Mouse (Mus musculus) kidney, postnatal 0 days (tissue): ENCODE measurements around the gene Foxo3. TPM values are rescaled to one million over a fixed set of nuclear protein-coding genes. Genes with fewer than 3 reads are reported as not detected.
A peak's percentile ranks its signal among the peaks of the same experiment; 100 is the strongest.

Experiments
- ATAC-seq: fragments of 200-750 bp; cut with Nextera tagmentation; replicated peaks from 2 replicates; pipeline ENCODE4 v1.8.0; 2017; ENCODE audit warnings: low read depth, moderate number of reproducible peaks, moderate TSS enrichment, moderate library complexity; ENCODE audit not compliant: low FRiP score
- DNase-seq: peaks from one replicate; pipeline ENCODE4 v3.0.0-alpha.2; 2016; ENCODE audit warnings: low spot score
- H3K27ac ChIP-seq: fragments of 300-500 bp; sonication (generic); 2 replicates; pipeline ENCODE4 v1.5.1; 2014; ENCODE audit warnings: mild to moderate bottlenecking
- H3K27me3 ChIP-seq: fragments of 300-500 bp; sonication (generic); 2 replicates; pipeline ENCODE4 v1.6.1; 2014; ENCODE audit warnings: low read length, mixed read lengths; ENCODE audit not compliant: insufficient read depth
- H3K36me3 ChIP-seq: fragments of 300-500 bp; sonication (generic); 2 replicates; pipeline ENCODE4 v1.6.1; 2014; ENCODE audit warnings: low read length, mixed read lengths; ENCODE audit not compliant: insufficient read depth
- H3K4me1 ChIP-seq: fragments of 300-500 bp; sonication (generic); replicated peaks from 2 replicates; pipeline ENCODE4 v1.6.1; 2014; ENCODE audit warnings: antibody characterized with exemption, low read length, mixed read lengths; ENCODE audit not compliant: insufficient read depth
- H3K4me2 ChIP-seq: fragments of 300-500 bp; sonication (generic); 2 replicates; pipeline ENCODE4 v1.6.1; 2014; ENCODE audit warnings: mild to moderate bottlenecking, low read length, moderate library complexity, mixed read lengths
- H3K4me3 ChIP-seq: fragments of 300-500 bp; sonication (generic); replicated peaks from 2 replicates; pipeline ENCODE4 v1.5.1; 2014; ENCODE audit warnings: low read depth, low read length
- H3K9ac ChIP-seq: fragments of 300-500 bp; sonication (generic); 2 replicates; pipeline ENCODE4 v1.6.1; 2014; ENCODE audit warnings: low read depth, low read length
- H3K9me3 ChIP-seq: fragments of 300-500 bp; sonication (generic); replicated peaks from 2 replicates; pipeline ENCODE4 v1.6.1; 2016; ENCODE audit warnings: low read length, inconsistent platforms, mixed read lengths
- CTCF ChIP-seq: IDR thresholded peaks from 2 replicates; pipeline ENCODE4 v1.5.1; 2016; ENCODE audit warnings: antibody characterized with exemption, low read depth, mild to moderate bottlenecking, moderate library complexity
- WGBS: fragments of 180-500 bp; shearing (Covaris S2); extraction: QIAGEN DNeasy Blood & Tissue Kit; methylation state at CpG from one replicate; pipeline ENCODE4 v1.1.7; 2014; 5-methylcytosine and 5-hydroxymethylcytosine counted together
- polyA plus RNA-seq: library from polyadenylated mRNA; unstranded; fragments of >200 nt; fragmentation: Nextera tagmentation; extraction: Ambion mirVana; gene quantifications from 2 replicates; pipeline ENCODE4 v1.2.1, GENCODE M21; 2015

Foxo3 gene
- polyA plus RNA-seq, 1 experiment from 2014 or later = 9.7 TPM

DNA sequence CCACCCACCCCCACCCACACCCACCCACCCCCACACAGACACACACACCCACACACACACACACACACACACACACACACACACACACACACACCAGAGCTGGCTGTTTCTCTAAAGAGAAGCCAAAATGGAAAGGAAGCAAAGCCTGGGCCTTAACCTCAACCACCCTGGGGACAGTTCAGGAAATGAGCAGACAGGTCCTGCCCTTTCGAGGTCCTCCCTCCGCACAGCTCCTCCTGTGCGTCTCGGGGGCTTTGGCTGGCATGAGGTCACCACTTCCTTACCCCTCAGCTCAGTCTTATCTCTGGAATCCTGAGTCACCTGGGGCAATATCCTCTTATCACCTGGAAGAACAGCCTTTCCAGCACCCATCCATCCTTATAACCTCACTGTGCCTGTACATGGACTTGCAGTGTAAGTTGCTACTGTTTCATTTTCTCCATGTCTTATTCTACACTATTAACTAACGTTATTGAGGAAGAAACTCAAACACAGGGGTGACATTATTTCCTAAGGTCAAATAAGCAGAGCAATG, 56.1 kb downstream of the Foxo3 start:
- no peaks in the 10 kb centered on the region for H3K36me3 ChIP-seq
- no peak for ATAC-seq
- no peak for TF ChIP-seq CTCF
- no peak overlapping the region for H3K9ac ChIP-seq
- WGBS = 34% methylated on average over 5 of the region's 5 CpGs
- H3K27me3 ChIP-seq = no peaks in the 10 kb centered on the region
- H3K4me2 ChIP-seq = no peak overlapping the region
- H3K4me1 ChIP-seq = 0 out of 2 replicates have a peak, but pooled peaks cover 3% of the 10 kb centered on the region
- no peak overlapping the region for H3K4me3 ChIP-seq
- H3K9me3 ChIP-seq = no peaks in the 10 kb centered on the region
- DNase-seq = no peak
- H3K27ac ChIP-seq = no peak overlapping the region

DNA sequence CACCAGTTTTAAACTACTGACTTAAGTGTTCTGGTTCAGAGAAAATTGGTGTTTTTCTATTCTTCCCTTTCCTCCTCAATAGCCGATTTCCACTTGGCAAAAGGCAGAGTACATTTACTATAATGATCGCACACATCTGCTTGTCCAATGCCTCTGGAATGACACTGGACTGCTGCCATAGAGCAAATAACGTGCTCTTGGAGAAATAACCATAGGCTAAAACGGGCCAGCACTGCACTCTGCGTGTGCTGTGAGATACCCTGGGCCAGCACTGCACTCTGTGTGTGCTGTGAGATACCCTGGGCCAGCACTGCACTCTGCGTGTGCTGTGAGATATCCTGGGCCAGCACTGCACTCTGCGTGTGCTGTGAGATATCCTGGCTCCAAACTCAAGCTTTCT, 65.1 kb downstream of the Foxo3 start:
- 64% methylated on average over 7 of the region's 7 CpGs for WGBS
- TF ChIP-seq CTCF = no peak
- Histone ChIP-seq H3K27me3 (no peaks in the 10 kb centered on the region), H3K36me3 (no peaks in the 10 kb centered on the region), H3K4me3 (no peak overlapping the region), H3K9ac (no peak overlapping the region), H3K4me1 (peaks cover 10% of the 10 kb centered on the region; the same call in 1 of the 2 replicates), H3K9me3 (no peaks in the 10 kb centered on the region), H3K4me2 (no peak overlapping the region), H3K27ac (no peak overlapping the region)
- DNase-seq (peak; percentile 81), ATAC-seq (no peak)

DNA sequence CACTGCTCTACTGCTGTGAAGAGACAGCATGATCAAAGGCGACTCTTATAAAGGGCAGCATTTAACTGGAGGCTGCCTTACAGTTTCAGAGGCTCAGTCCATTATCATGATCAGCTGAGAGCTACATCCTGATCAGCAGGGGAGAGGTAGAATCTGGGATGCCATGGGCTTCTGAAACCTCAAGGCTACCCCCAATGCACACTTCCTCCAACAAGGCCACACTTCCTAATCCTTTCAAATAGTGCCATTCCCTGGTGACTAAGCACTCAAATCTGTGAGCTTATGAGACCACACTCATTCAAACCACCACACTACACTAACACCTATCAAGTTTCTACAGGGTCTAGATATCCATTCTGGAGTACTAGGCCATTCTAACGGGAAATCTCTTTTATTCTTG, 65.9 kb downstream of the Foxo3 start:
- H3K4me2 ChIP-seq = no peak overlapping the region
- DNase-seq (no peak), ATAC-seq (no peak)
- TF ChIP-seq CTCF = no peak
- WGBS = 57% methylated on average over 2 of the region's 2 CpGs
- no peak overlapping the region for H3K9ac ChIP-seq
- no peak overlapping the region for H3K27ac ChIP-seq
- H3K4me3 ChIP-seq = no peak overlapping the region
- no peaks in the 10 kb centered on the region for H3K27me3 ChIP-seq
- no peaks in the 10 kb centered on the region for H3K36me3 ChIP-seq
- H3K9me3 ChIP-seq = no peaks in the 10 kb centered on the region
- H3K4me1 ChIP-seq = peaks cover 10% of the 10 kb centered on the region; the same call in 1 of the 2 replicates

DNA sequence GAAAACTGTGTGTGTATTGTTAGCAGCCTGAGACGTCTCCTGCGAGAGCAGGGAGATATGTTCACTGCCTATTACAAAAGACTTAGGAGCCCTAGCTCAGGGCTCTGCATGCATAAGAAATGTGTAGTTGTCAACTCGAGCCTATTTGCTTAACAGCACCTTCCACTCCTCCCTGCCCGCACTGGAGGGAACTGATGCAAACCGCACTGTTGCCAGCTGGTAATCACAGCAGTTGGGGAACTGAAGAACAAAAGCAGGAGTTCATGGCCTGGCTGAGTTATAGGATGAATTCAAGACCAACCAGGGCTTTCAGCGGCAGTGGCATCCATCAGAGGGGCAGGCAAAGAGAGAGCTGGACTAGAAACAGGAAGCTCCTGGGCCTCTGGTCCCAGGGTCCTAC, 66.7 kb downstream of the Foxo3 start:
- Histone ChIP-seq H3K27ac (no peak overlapping the region), H3K27me3 (no peaks in the 10 kb centered on the region), H3K4me2 (no peak overlapping the region), H3K36me3 (no peaks in the 10 kb centered on the region), H3K9me3 (no peaks in the 10 kb centered on the region), H3K4me3 (no peak overlapping the region), H3K9ac (no peak overlapping the region), H3K4me1 (peaks cover 15% of the 10 kb centered on the region)
- no peak for TF ChIP-seq CTCF
- 72% methylated on average over 6 of the region's 6 CpGs for WGBS
- ATAC-seq (no peak), DNase-seq (no peak)

DNA sequence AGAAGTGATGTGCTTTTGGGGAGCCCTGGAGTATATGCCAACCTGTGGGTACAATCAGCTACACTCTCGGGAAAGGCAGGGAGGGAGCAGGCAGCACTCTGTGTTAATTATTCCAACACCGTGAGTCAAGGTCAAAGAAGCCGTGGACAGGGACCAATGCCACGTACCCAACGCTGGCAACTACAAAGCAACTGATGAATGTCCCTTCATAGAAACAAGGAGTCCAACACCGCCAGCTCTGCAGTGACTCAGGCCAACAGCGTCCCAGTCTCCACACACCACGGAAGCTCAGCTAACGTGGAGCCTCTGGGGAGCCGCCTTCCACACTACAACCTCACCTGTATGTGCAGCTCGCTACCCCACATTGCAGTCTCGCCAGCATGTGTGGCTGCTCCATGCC, 68.9 kb downstream of the Foxo3 start:
- no peak overlapping the region for H3K27ac ChIP-seq
- WGBS = 94% methylated on average over 12 of the region's 12 CpGs
- H3K9ac ChIP-seq = no peak overlapping the region
- H3K4me1 ChIP-seq = peaks cover 24% of the 10 kb centered on the region
- no peak overlapping the region for H3K4me2 ChIP-seq
- no peaks in the 10 kb centered on the region for H3K36me3 ChIP-seq
- ATAC-seq (no peak), DNase-seq (no peak)
- no peaks in the 10 kb centered on the region for H3K27me3 ChIP-seq
- no peaks in the 10 kb centered on the region for H3K9me3 ChIP-seq
- no peak overlapping the region for H3K4me3 ChIP-seq
- no peak for TF ChIP-seq CTCF

DNA sequence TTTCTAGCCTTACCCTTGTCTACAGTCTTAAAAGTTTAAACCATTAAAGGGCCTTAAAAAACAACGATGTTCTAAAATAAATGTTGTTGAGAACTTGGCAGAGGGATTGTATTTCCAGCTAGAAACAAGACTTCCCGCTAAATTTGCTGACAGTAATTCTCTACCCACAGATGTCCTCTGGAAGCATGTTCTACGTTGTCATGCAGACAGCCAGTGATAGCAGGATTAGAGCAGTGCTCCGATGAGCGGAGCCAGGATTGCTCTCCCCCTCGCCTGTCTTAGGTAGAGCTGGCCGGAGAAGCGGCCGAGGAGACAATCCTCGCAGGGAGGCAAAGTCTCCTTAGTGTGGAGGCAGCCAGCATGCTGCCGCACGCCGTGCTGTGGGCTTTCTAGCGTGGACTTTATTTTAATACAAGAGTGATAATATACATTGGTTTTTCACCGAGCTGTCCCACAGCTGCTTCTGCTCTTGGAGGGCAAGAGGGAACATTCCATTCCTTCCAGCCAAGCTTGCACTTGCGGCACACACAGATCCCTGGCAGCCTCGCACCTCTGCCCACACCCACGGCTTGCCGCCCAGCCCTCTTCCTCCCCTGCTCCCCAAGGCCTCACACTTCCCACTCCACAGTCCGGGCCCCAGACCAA, 71.7 kb downstream of the Foxo3 start:
- H3K27me3 ChIP-seq = no peaks in the 10 kb centered on the region
- H3K9ac ChIP-seq = no peak overlapping the region
- peaks cover 14% of the 10 kb centered on the region for H3K4me1 ChIP-seq
- no peak for TF ChIP-seq CTCF
- DNase-seq (peak; percentile 41), ATAC-seq (no peak)
- peak overlapping the region; percentile 61 for H3K27ac ChIP-seq
- no peaks in the 10 kb centered on the region for H3K36me3 ChIP-seq
- WGBS = 50% methylated on average over 20 of the region's 20 CpGs
- H3K4me2 ChIP-seq = no peak overlapping the region
- H3K4me3 ChIP-seq = no peak overlapping the region
- no peaks in the 10 kb centered on the region for H3K9me3 ChIP-seq
